Mouse (Mus musculus) ES-Bruce4 (cell line): ENCODE measurements around the gene Ccdc107.

Experiments used
- CTCF ChIP-seq: IDR thresholded peaks from one replicate; pipeline ENCODE4 v1.8.1; 2011; ENCODE audit warnings: low read depth, low read length
- POLR2A ChIP-seq: IDR thresholded peaks from one replicate; pipeline ENCODE4 v1.8.1; 2011; ENCODE audit warnings: low read length; ENCODE audit not compliant: insufficient read depth

DNA sequence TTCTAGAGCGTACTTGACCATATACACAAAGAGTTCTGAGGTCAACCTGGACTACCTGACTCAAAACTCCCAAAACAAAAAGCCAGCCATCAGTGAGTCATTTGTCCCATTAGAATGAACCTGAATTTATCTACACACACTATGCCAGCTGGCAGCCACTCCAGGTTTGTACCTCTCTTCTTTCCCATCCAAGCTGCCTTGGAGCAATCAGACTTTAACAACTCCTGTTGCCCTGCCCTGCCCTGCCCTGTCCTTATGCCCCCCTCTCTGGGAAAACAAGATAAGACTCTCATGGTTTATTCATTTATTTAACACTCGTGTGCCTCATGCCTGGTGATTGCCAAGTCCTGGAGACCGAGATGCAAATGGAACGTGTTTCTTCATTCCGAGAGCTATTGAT lies 1.9 kb upstream of the Ccdc107 start:
- no peak for TF ChIP-seq CTCF
- TF ChIP-seq POLR2A = no peak
